Mouse (Mus musculus) layer of hippocampus, adult 8-10 months (tissue): ENCODE results near the gene Kxd1. TPM values are rescaled to one million over a fixed set of nuclear protein-coding genes. Genes with fewer than 3 reads are reported as not detected.

Experiments used
- DNase-seq, 2 experiments: peaks; one replicate each; pipeline ENCODE4 v3.0.0; 2022; ENCODE audit warnings: low spot score in 2 of 2
- total RNA-seq, 4 experiments: library from RNA; stranded (reverse); gene quantifications; 2 replicates each; pipeline ENCODE4 v1.2.4; 2022

The Kxd1 gene
- total RNA-seq, 4 experiments from 2014 or later: 36.7 to 46.9 (median 39.6) TPM

DNA sequence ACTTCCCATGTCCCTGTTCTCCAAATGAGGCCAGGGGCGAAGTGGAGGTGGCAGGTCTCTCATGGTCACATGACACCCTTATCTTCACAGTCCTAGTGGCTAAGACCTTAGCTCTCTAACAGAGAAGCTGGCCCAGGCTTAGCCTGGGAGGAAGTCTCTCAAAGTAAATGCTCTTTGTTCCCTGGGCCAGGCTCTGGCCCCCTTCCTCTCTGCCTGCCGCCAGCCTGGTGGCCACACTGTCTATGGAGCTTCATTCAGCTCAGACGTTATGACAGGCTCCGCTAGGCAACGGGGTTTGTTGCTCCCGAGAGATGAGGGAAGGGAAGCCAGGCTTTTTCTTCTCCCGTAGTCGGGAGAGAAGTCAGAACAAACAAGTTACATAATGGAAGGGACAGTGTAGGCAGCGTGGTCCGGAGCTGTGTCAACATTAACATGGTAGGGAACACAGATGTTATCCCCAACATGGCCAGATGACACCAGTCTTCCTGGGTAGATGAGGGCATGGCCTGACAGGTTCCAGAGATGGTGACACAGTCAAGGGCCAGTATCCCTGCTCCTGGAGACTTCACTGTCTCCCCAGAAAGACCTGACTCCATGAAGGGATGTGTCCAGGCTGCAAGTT lies 58.4 kb downstream of the Kxd1 start:
- DNase-seq: no peak

DNA sequence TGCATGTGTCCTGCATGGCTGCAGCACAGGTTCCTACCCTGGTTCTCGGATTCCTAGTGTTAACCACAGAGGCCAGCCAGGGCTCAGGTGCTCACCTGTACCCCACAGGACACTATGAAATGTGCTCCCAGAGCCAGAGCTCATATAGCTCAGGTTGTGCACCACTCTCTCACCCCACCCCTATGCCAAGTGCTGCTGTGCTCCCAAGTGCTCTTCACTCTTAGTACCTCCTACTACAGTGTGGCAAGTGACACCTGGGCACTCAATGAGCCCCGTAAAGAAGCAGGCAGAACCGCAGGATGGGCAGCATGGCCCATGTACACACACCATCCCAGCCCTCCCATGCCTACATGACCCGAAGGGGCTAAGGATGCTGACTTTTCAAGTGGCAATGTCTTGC lies 59.0 kb downstream of the Kxd1 start:
- no peak for DNase-seq

DNA sequence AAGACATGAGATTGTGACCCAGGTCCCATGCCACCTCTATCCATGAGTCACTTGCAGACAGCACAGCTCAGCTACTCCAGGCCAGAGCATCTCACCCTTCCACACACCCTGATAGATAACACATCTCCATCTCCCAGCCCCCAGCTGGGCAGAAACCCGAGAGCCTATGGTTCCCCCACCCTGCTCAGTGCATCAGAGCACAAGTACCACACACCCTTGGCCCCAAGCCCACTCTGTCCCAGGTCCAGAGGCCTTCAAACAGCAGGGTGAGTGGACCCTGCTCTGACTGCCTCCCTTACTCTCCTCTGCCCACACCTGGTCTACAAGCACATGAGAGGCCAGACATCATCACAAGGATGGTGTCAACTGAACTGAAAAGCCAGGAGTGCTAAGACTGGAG lies 59.8 kb downstream of the Kxd1 start:
- DNase-seq: no peak

DNA sequence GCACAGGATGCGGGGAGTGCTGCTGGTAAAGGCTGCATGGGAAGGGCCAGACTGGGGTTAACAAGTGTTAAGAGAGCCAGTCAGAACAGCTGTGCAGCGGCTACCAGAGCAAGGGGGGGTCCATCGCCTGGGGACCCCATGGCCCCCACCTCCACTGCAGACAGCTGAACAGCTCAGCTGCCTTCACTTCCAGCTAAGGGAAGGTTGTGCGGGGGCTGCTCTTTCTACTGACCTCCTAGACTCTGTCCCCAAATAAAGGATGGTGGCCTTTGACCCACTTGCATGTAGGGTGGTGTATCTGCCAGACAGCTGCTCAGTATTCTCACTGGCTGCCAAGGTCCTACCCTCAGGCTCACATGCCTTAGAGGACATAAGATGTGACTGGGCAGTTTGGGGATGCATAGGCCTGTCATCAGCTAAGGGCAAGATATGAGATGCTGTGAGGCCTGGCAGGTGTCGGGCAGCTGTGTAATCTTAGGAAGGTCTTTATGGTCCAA lies 60.5 kb downstream of the Kxd1 start:
- DNase-seq: no peak

DNA sequence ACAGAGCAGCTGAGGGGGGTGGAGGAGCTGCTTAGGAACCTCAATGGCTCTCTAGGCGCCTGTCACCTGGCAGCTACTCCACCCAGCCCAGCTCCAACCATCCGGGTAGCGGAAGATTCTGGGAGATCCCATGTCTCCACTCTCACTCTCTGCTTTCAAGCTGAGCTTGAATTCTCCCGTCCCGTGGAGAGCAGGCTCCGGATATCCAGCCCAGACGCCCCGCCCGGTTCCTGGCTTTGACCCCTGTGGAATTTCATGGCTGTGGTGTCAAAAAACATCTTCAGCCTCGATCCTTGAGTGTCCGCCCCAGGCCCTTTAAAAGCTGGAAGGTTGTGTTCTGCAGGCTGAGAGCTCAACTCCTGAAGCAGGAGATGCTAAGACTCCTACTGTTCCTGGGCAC lies 61.0 kb downstream of the Kxd1 start:
- DNase-seq: no peak

DNA sequence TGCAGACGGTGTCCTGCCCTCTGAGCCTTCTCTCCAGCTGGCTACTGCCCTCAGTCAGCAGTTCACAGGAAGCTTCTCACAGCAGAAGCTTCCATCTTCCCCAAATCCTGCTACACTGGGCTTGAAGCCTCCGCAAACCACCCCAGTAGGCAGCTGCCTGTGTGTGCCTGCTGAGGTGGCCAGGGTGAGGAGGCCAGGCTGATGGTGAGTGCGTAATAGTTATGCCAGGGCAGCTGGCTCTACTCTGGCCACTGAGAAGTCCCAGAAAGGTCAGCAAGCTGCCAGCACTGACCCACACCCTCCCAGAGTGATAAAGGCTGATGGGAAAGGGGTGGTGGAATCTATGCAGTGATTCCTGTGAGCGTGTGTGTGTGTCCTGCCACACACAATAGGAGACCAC lies 61.5 kb downstream of the Kxd1 start:
- no peak for DNase-seq

DNA sequence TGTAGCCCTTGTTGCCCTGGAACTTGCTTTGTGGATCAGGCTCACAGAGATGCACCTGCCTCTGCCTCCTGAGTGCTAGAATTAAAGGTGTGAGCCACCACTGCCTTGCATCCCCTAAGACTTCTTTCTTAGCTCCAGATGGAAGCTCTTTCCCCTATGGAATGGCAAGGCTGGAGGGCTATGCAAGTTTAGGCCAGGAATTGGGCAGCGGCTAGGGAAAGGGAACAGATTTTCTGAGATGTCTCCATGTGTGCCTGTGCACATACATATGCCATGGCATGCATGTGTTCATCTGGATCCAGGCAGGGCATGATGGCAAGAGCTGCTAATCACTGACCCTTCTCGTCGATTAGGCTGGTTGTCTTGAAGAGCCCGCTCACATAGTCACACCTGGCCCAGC lies 62.1 kb downstream of the Kxd1 start:
- DNase-seq: no peak

DNA sequence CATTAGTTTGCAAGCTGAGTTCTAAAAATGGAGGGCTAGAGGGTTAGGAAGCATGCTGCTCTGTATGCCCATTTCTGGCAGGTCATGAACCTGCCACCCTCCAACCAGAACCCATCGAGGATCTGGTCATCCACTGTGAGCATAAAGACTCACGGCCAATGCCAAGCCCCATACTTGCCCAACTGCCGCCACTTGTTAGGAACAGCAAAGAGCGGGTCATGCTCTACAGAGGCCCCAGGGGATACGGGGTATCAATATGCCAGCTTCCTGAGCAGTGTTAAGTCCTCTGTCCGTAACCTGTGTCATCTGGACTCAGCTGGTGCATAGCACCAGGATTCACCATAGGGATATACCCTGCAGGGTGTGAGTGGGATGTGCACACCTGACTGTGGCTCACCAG lies 63.6 kb downstream of the Kxd1 start:
- DNase-seq: no peak

DNA sequence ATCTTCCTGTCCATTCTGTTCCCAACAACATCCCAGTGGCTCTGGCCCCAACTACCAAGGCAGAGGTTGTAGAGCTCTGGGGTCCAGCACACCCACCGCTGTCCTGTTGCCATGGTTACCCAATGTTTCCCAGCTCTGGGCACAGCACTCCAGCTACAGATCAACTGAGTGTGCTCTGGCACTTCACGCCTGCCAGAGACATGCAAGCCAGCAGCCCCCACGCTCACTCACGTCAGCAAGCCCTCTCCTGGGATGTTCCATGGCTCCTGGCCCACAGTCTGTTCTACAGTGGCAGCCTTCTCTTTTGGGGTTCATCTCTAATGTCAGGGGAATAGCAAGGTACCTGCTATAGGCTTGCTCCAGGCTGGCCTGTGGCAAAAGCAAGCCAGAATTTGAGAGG lies 64.5 kb downstream of the Kxd1 start:
- DNase-seq: peak; percentile 76 to 77

DNA sequence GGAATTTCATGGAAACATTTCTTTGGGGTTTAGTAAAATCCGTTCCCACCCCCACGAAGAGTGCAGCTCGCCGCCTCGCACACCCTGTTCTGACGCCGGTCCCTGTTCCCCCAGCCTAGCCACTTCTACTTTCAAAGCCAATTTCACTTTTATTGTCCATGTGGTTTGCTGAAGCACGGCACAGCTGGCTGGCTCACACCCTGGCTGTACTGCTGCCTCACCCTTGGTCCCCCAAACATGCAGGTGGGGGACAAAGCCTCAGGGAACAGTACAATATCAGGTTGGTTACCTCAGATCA lies 65.3 kb downstream of the Kxd1 start:
- no peak for DNase-seq

DNA sequence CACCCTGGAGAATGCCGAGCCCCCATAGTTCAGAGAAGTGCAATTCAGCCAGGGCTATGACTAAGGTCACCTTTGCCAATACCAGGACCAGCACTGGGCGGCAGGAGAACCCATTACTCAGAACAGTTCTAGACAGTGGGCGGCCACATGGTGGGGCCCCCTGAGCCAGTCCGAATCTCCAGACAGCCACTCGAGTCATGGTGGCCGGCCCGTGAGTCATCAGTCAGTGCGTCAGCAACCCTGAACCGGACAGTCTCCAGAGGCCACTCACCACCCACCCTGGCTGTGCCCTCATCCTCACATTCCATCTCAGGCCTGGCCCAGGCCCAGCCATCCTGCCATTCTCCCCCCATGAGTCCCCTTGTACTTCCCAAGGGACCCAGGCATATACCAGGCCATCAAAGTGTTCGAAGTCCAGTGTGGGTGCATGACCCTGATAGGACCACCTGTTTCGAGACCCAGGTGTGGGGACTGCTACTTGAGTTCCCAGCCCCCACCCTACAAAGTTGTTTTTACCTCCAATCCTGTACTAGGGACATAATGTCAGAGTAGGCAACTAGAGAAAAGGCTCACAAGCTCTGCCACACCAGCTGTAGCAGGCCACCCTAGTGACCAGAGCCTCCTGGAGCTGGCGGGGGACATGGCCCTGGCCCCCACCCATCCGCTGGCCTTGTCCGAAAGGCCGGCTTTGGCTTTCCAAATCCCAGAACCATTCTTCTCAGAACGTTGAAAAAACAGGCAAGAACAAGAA lies 65.8 kb downstream of the Kxd1 start:
- DNase-seq: no peak

DNA sequence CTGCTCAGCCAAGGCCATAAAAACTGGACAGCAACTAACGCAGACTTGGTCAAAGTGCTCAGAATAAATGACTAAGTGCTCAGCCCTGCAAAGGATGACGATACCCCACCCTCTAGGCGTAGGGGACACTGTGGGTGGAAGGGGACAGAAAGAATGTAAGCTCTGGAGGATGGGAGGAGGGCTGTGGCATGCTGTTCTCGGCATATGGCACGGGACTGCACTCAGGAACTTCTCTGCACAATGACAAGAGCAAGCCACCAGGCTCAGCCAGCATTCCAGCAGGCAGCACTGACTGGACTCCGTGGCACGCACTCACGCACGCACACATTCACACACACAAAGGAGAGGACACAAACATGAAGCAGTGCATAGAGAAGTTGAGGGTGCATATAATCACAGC lies 67.2 kb downstream of the Kxd1 start:
- DNase-seq: peak in 1 of 2 experiments; percentile 57

DNA sequence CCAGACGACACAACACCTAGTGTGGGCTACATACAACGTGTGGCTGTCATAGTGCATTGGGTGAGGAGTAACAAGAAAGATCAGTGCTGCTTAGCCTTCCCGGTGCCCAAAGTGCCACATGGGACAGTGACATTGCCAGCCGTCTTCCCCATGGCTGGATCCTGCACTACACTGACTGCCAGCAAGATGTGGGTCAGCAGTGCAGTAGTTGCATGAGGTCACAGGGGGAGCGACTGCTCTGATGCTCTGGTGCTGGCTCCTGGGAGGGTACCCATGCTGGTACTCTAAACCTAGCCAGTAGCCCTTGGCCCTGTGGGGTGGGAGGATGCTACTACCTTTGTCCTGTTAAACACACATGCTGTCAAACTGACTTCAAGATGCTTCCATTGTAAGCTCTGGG lies 67.6 kb downstream of the Kxd1 start:
- DNase-seq: no peak

DNA sequence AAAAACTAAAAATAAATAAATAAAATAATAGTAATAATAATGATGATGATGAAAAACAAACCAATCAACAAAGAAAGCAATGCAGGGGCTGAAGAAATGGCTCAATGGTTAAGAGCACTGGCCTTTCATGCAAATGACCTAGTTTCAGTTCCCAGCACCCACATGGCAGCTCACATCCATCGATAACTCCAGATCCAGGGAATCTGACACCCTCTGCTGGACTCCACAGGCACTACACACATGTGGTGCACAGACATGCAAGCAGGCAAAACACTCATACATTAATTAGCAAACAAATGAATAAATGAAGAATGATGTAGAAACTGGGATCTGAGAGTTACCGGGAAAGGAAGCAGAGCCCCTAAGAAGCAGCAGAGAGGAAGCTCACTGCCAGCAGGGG lies 68.1 kb downstream of the Kxd1 start:
- no peak for DNase-seq

DNA sequence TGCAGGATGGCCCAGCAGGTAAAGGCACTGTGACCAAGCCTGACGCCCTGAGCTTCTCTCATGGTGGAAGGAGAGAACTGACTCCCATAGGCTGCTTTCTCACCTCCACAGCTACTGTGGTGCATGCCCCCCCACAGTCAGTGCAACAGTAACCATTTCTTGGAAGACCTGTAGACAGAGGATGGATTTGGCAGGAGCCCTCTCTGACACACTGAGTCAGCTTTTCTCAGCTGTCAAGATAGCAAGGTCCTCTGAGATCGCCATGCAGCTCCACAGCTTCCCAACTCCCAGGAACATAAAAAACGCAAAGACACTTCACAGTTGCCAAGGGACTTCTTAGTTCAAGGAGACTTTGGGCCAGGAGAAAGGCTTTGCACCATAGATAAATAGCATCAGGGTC lies 69.3 kb downstream of the Kxd1 start:
- DNase-seq: no peak

Other genes starting within 250 kb of the Kxd1 start
- gene Homer3, start 245.1 kb downstream of the Kxd1 start, total RNA-seq: 10 to 100 TPM; 74.1 to 89.8 (median 80.1) TPM
- gene Ddx49, start 225.5 kb downstream of the Kxd1 start, total RNA-seq: 10 to 100 TPM; 49.2 to 55.5 (median 54.6) TPM
- gene Cope, start 225.4 kb downstream of the Kxd1 start, total RNA-seq: 100 to 1,000 TPM; 127 to 152 (median 135) TPM
- 100 to 1,000 TPM in 3 of 4 experiments, 10 to 100 TPM in 1; 99.3 to 118 (median 106) TPM for gene Cers1, start 212.2 kb downstream of the Kxd1 start, total RNA-seq
- 10 to 100 TPM in 2 of 4 experiments, 1 to 10 TPM in 1, not detected in 1; 4.8 to 16.4 (median 11.3) TPM for gene Gdf1, start 198.1 kb downstream of the Kxd1 start, total RNA-seq
- 10 to 100 TPM; 57.9 to 73.1 (median 65.4) TPM for gene Upf1, start 174.7 kb downstream of the Kxd1 start, total RNA-seq
- 1 to 10 TPM in 1 of 4 experiments, under 1 TPM in 3; 0.31 to 1.4 (median 0.73) TPM for gene Comp, start 154.4 kb downstream of the Kxd1 start, total RNA-seq
- 100 to 1,000 TPM; 154 to 203 (median 177) TPM for gene Crtc1, start 88.4 kb downstream of the Kxd1 start, total RNA-seq
- gene Klhl26, start 51.0 kb downstream of the Kxd1 start, total RNA-seq: 10 to 100 TPM; 48.4 to 56.6 (median 53.1) TPM
- 100 to 1,000 TPM; 284 to 307 (median 293) TPM for gene Tmem59l, start 40.6 kb downstream of the Kxd1 start, total RNA-seq
- 10 to 100 TPM; 20.4 to 31.5 (median 30.1) TPM for gene Crlf1, start 34.8 kb downstream of the Kxd1 start, total RNA-seq
- 100 to 1,000 TPM in 2 of 4 experiments, 10 to 100 TPM in 2; 86.4 to 104 (median 97.3) TPM for gene Rex1bd, start 21.2 kb downstream of the Kxd1 start, total RNA-seq
- gene Uba52, start 17.2 kb downstream of the Kxd1 start, total RNA-seq: 1,000 to 10,000 TPM in 2 of 4 experiments, 100 to 1,000 TPM in 2; 772 to 1,065 (median 933) TPM
- 100 to 1,000 TPM; 420 to 440 (median 425) TPM for gene Fkbp8, start 232 bp downstream of the Kxd1 start, total RNA-seq
- gene Ell, start 11.5 kb upstream of the Kxd1 start, total RNA-seq: 10 to 100 TPM; 19.6 to 22.0 (median 20.8) TPM
- gene Isyna1, start 66.4 kb upstream of the Kxd1 start, total RNA-seq: 10 to 100 TPM; 42.8 to 55.9 (median 51.8) TPM
- gene Ssbp4, start 80.9 kb upstream of the Kxd1 start, total RNA-seq: 100 to 1,000 TPM; 196 to 262 (median 224) TPM
- 1 to 10 TPM in 2 of 4 experiments, under 1 TPM in 2; 0.24 to 1.6 (median 1.1) TPM for gene Lrrc25, start 88.2 kb upstream of the Kxd1 start, total RNA-seq
- gene Gdf15, start 104.5 kb upstream of the Kxd1 start, total RNA-seq: not detected
- gene Pgpep1, start 132.4 kb upstream of the Kxd1 start, total RNA-seq: 10 to 100 TPM; 19.8 to 34.7 (median 23.3) TPM
- 10 to 100 TPM; 57.1 to 66.2 (median 64.1) TPM for gene Lsm4, start 145.3 kb upstream of the Kxd1 start, total RNA-seq
- gene Jund, start 171.0 kb upstream of the Kxd1 start, total RNA-seq: 100 to 1,000 TPM; 149 to 190 (median 160) TPM
- under 1 TPM in 2 of 4 experiments, not detected in 2; 0.14 to 0.16 TPM for gene Iqcn, start 175.5 kb upstream of the Kxd1 start, total RNA-seq
- gene Gm3336, start 190.6 kb upstream of the Kxd1 start, total RNA-seq: not detected
- gene Pde4c, start 195.8 kb upstream of the Kxd1 start, total RNA-seq: 1 to 10 TPM; 1.1 to 2.9 (median 1.5) TPM
- gene Rab3a, start 226.7 kb upstream of the Kxd1 start, total RNA-seq: 100 to 1,000 TPM; 732 to 771 (median 756) TPM
- gene Mpv17l2, start 233.0 kb upstream of the Kxd1 start, total RNA-seq: 10 to 100 TPM; 30.3 to 38.5 (median 31.7) TPM
- 100 to 1,000 TPM; 145 to 157 (median 153) TPM for gene Pik3r2, start 248.8 kb upstream of the Kxd1 start, total RNA-seq